ENCODE assay signal across 16 mouse cellular contexts in the genomic region with DNA sequence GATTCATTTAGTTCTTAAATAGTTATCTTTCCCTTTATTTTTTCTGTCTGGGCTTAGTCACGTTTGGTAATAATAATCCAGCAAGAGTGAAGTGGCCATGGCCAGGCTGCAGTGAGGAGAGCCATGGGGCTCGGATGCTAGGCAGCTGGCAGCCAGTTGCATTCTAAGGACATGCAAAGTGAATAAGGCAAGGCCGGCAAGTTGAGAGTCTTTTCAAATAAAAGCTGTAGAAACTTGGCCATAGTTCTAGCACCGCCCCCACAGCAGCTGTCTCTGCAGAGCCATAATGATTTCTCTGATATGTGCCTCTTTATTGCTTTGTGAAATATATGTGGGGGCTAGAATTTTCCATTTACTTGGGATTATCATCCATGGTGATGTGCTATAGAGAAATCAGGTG.
DNase-seq lines count a peak whose midpoint lies in the region; ATAC-seq lines count a peak whose summit lies in the region.
"Had no signal": no experiment of that assay in that cellular context is flagged by ENCODE, and none has a peak within 500 bp of the region (broad histone marks: within the 10 kb centered on the region; RNA-seq: fewer than 3 reads in every experiment).

No protein-coding gene starts in this region.

- no peak overlapping the region for H3K27ac ChIP-seq in kidney, embryonic 15.5 days
- H3K27ac ChIP-seq: embryonic facial prominence, embryonic 13.5 days; gastrocnemius, adult 2 months; intestine, embryonic 15.5 days; limb, embryonic 12.5 days; stomach, embryonic 15.5 days had no signal

- no peaks in the 10 kb centered on the region for H3K4me1 ChIP-seq in kidney, embryonic 15.5 days
- H3K4me1 ChIP-seq: embryonic facial prominence, embryonic 13.5 days; intestine, embryonic 15.5 days; limb, embryonic 12.5 days; stomach, embryonic 15.5 days had no signal

- peaks cover 27% of the 10 kb centered on the region for H3K36me3 ChIP-seq in kidney, embryonic 15.5 days
- H3K36me3 ChIP-seq: intestine, embryonic 15.5 days; stomach, embryonic 15.5 days had no signal

- WGBS in kidney, embryonic 15.5 days: 76% methylated on average over 4 of the region's 4 CpGs

- peak; percentile 14 to 25 for DNase-seq in kidney, postnatal 4 days
- DNase-seq in frontal cortex, postnatal 14 days (ENCODE audit: low spot score in 2 of 2): peak; percentile 49 to 66
- peak; percentile 67 to 85 for DNase-seq in layer of hippocampus, postnatal 14 days (ENCODE audit: low spot score in 2 of 2)
- peak; percentile 87 to 93 for DNase-seq in right cerebral cortex, adult 2 months (ENCODE audit: low spot score in 2 of 2)
- no peak for DNase-seq in thymus, postnatal 36 days
- DNase-seq in embryo, embryonic 11 days: no peak
- DNase-seq: cerebellum, adult 9-10 months; gastrocnemius, adult 2 months; liver, postnatal 0 days had no signal

- ATAC-seq in kidney, embryonic 15.5 days (replicated peaks; ENCODE audit: low FRiP score): no peak
- ATAC-seq in erythroid progenitor cell, adult 5-6 weeks (replicated peaks; ENCODE audit: low FRiP score, poor library complexity, severe bottlenecking): no peak
- ATAC-seq: intestine, embryonic 15.5 days; liver, postnatal 0 days had no signal

- H3K27me3 ChIP-seq in kidney, embryonic 15.5 days: no peaks in the 10 kb centered on the region
- H3K27me3 ChIP-seq: embryonic facial prominence, embryonic 13.5 days; intestine, embryonic 15.5 days; limb, embryonic 12.5 days; stomach, embryonic 15.5 days had no signal

- H3K4me3 ChIP-seq in kidney, embryonic 15.5 days (replicated peaks): no peak overlapping the region
- H3K4me3 ChIP-seq: embryonic facial prominence, embryonic 13.5 days; gastrocnemius, adult 2 months; intestine, embryonic 15.5 days; limb, embryonic 12.5 days; stomach, embryonic 15.5 days had no signal

- no peaks in the 10 kb centered on the region for H3K9me3 ChIP-seq in kidney, embryonic 15.5 days (replicated peaks)
- H3K9me3 ChIP-seq: embryonic facial prominence, embryonic 13.5 days; intestine, embryonic 15.5 days; limb, embryonic 12.5 days; stomach, embryonic 15.5 days had no signal

- H3K9ac ChIP-seq in kidney, embryonic 15.5 days: no peak overlapping the region
- H3K9ac ChIP-seq: embryonic facial prominence, embryonic 13.5 days; intestine, embryonic 15.5 days; limb, embryonic 12.5 days; liver, postnatal 0 days; stomach, embryonic 15.5 days had no signal

- H3K4me2 ChIP-seq in kidney, embryonic 15.5 days: no peak overlapping the region
- H3K4me2 ChIP-seq: embryonic facial prominence, embryonic 13.5 days; heart, embryonic 11.5 days; intestine, embryonic 15.5 days; limb, embryonic 12.5 days; stomach, embryonic 15.5 days had no signal

Comparison
In these comparisons a context has a peak if more than half of its experiments do, and no peak if none do; other contexts are left out.
1. DNase-seq: peak in kidney, postnatal 4 days (2 of 2), frontal cortex, postnatal 14 days (2 of 2), layer of hippocampus, postnatal 14 days (2 of 2) and right cerebral cortex, adult 2 months (2 of 2); none in thymus, postnatal 36 days (0 of 2) and embryo, embryonic 11 days (single experiment).